Mouse (Mus musculus): ENCODE measurements around the gene Clrn2.
"Not testable (repeated sequence)": the region's sequence is repeated elsewhere in the genome, so short reads cannot be mapped to it uniquely, and the experiment has no call there.

Gene Clrn2

DNA sequence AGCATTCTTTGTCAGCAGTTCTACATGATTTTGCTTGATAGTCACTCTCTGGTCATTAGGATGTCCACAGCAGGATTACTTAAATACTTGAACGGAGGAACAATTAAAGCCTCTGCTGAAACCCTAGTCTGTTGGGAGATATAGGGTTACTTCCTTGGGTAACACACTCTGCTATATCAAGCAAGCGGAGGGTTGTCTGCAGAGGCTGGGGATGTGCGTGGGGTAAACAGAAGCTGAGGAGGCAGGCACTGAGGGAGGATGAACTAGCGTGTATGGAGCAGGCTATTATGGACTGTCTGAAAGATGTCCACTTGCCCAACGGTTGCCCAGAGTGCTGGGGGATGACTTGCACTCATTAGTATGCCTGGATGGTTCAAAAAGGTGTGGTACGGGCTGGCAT, at the start of gene Clrn2:
Gene Clrn2, plus strand, starts transcription at position 301 of the 400 bp plus-strand sequence.
- DNase-seq = no peak

GRCm38 (mm10) chr5:45406129-45406528, 47.4 kb upstream of the Clrn2 start:
- DNase-seq = no peak

- no peak for DNase-seq
These were observed 37.1 kb upstream of the Clrn2 start for GRCm38 (mm10) chr5:45416478-45416877.

DNA sequence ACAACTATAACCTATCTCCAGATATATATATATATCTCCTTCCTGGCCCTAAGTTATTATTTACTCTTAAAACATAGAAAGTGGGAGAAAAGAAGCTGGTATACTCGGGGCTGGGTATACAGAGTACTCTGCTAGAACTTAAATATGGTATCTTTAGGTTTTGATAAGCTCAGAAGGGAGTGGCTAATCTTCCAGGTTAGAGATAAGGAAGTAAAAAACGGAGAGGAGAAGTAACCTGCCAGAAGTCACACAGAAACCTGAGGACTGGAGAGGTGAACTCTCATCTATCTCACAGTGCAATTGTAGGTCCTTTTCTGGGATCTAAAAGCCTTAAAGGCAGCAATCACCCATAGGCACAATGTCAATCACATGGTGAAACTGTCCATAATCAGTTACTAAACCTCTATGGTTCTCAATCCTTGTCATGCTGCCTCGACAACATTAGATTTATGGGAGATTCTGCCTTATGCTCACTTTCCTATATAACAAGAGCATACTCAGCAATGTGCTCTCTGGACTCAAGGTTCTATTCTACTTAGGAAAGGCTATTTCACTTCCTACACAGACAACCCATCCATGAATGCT, 35.6 kb upstream of the Clrn2 start:
- DNase-seq = no peak

- peak; percentile 32 for DNase-seq
These were observed 33.5 kb upstream of the Clrn2 start for GRCm38 (mm10) chr5:45419841-45420638.

DNA sequence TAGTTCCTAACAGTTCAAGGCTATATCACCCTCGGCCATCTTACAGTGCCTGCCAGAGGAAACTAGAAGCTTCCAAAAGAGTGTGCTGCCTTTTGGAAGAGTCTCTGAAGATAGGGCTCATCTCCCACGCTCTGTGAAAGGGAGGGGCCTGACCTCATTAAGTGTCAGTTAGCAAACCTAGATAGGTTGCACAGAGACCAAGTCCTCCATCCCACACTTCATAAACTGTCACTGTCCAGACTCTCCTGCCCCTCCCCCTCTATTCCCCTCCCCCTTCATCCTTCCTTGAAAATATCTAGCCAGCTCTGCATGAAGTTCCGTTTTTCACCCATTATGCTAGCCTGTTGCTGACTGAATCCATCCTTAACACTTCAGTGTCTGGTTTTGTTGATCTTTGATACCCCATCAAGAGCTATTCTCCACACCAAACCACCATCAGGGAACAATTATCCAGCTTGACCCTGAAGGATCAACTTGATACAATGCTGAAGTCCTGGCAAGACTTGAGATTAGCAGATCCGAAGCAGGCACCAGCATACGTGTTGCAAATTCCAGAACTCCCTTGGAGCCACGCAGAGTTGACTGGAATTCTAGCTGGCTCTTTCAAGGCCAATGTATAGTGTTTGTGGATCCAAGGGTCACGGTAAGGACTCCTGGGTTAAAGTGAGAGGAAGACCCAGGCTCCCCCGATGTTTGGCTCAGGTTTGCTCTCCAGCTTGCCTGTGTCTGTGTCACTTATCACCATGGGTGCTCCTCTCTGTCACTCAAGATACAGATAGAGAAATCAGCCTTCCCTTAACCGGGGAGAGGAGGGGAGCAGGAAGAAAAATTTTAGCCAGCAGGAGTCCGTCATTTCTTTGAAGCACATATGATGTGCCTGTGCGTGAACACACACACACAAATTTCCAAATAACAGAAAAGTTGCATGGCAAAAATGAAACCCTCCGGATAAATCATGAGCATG, 31.4 kb upstream of the Clrn2 start:
- no peak for DNase-seq

GRCm38 (mm10) chr5:45424021-45424886, 29.3 kb upstream of the Clrn2 start:
- DNase-seq = peak; percentile 60

DNA sequence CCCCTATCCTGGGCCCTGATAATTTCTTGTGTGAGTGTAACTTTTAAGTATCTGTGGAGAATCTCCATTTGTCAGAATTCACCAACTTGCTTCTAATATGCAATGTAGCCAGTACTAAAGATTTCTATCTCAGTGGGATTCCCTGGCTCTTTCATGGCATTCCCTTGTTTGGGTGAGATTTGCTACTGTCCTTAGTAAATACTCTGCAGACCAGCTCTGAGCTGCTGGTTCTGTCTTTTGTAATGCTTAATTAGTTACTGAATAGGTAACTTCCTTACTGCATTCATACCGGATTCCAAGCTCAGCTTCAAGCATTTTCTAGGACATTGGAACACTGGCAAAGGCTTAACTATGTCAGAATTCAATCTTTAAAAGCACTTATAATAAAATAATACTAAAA, 27.8 kb upstream of the Clrn2 start:
- not testable (repeated sequence) for DNase-seq

GRCm38 (mm10) chr5:45426416-45427034, 27.0 kb upstream of the Clrn2 start:
- DNase-seq = no peak

DNA sequence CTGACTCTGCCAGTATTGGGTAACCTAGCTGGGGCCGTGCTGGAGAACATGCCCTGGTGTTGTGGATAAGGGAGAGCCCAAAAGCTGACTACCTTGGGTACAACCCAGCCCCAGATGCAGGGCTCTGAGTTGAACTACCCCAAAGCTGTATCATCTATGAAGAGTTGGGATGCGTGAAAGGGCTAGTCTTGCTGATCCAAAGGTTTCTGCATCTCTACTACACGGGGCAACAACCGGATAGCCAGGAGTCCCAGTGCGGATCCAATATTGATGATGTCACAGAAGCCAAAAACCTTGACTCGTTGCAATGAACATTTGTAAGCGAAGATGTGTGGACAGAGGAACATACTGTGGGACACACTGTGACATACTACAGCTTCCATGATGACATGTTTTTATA, 25.7 kb upstream of the Clrn2 start:
- no peak for DNase-seq

DNA sequence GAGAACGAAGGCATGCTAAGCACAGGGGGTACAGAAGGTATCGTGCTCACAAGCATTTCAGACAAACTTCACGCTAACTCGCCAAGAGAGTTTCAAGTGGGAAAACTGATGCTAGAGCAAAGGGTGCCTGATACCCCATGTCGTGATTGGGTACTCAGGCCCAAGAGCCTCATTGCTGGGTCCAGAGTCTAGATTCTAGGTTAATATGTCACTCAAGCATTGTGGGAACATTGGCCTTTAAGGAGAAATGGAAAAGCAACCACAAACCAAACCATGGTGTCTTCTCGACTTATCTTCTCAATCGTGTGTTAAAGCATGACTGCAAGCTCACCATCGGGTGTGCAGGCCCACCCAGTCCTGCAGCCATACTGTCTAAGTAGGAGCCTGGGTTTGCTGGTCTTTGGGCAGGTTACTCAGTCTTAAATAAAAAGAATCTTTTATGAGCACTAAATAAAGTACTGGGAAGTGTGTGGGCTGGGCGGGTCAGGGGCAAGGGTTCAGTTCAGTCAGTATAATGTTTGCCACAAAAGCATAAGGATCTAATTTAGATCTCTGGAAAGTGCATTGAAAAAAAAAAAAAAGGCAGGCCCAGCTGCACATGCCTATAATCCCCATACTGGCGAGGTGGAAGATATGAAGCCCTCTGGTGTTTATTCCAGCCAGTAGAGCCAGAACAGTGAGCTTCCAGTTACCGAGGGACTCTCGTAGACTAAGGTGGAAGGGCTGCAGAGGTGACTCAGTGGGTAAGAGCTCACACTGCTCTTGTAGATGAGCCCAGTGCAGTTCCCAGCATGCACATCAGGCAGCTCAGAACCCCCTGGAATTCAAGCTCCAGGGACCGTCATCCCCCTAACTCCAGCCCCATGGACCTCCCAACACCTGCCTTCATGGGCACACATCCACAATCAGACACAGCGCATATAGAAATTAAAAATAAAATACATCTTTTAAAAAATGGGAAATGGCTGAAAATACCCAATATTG, 17.3 kb upstream of the Clrn2 start:
- DNase-seq = no peak

- no peak for DNase-seq
These were observed 15.7 kb upstream of the Clrn2 start for GRCm38 (mm10) chr5:45437826-45438225.

DNA sequence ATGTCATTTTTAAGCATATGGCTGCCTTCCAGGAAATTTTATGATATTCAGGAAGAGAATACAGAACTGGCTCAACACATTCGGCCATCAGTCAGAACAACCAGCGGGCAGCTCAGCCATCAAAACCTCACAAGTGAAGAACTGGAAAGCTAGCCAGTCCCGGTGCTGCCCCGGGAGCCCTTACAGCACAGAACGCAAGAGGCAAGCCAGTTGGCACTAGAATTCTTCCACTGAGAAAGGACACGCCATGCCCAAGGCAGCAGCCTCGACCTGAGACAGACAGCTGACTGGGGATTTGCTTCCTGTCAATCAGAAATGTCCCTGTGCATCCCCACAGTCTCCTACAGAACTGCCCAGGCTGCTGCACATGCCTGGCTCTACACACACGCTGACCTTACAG, 15.2 kb upstream of the Clrn2 start:
- DNase-seq = no peak

GRCm38 (mm10) chr5:45441124-45441523, 12.4 kb upstream of the Clrn2 start:
- DNase-seq = no peak

DNA sequence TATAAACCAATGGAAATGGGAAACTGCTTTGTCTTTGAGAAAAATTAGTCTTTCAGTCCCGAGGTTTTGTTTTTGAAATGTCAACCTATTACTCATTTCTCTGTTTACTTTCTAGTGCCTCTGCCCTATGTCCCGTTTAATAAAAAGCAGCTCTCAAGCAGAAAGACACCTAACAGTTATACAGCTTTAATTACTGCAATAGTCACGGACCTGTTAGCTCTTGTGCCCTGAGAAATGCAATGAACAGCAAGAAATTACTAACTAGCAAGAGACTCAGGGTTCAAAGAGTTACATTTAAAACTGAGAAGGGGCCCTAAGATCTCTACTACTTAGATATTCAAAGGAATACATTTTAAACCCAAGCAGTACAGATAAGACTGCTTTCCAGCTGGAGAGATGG, 11.8 kb upstream of the Clrn2 start:
- DNase-seq = no peak

- DNase-seq = no peak
These were observed 9.3 kb upstream of the Clrn2 start for GRCm38 (mm10) chr5:45444130-45444832.

DNA sequence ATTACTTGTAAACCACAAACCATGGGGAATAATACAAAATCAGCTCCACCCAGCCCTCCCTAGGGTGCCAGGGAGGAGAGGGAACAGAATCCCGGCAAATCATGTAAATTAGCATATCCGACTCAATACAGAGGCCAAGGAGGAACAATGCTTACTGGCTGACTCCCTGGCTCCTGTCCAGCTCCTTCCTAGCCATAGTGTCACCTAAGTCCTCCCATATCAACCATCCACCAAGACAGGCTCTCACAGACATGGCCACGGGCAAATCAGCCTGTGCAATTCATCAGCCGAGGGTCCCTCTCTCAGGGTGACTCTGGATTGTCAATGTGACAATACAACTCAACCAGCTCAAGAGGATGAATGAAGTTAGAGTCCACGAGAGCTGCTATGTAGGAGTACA, 4.9 kb upstream of the Clrn2 start:
- no peak for DNase-seq

- no peak for DNase-seq
These were observed 4.3 kb upstream of the Clrn2 start for GRCm38 (mm10) chr5:45449206-45449605.

- peak; percentile 96 for DNase-seq
These were observed 3.5 kb upstream of the Clrn2 start, which contains the start of gene Qdpr for GRCm38 (mm10) chr5:45449831-45450716. Qdpr (minus strand) TSS chr5:45450236.
